Mouse (Mus musculus): ENCODE data around the gene Fbln7. TPM values are rescaled to one million over a fixed set of nuclear protein-coding genes. Genes with fewer than 3 reads are reported as not detected.

The Fbln7 gene
- polyA plus RNA-seq, 1 experiment: 1.7 TPM

DNA sequence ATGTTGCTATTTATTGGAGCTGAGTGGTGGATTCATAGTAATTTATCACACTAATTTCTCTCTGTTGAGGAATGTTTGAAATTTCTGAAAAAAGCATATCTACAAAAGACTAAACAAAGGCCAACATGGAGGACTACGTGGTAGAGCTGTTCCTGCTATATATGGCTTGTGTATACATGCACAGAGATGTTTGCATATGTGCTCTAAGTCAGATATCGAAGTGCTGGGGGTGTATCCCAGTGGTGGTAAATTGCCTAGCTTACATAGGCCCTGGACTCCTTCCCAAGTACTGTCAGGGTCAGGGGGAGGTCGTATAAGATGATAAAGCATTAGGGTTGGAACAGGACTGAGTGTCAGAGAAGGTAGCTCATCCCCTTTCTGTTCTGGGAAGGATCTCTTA lies 30.2 kb upstream of the Fbln7 start:
- peaks cover 3% of the 10 kb centered on the region for H3K4me1 ChIP-seq (ENCODE audit: control insufficient read depth, insufficient read depth, low read length)
- H3K27ac ChIP-seq (ENCODE audit: insufficient read depth, low read length): no peak overlapping the region; the same call in 1 of the 2 replicates
- no peak overlapping the region for H3K4me3 ChIP-seq (ENCODE audit: insufficient read depth, low read length)
- TF ChIP-seq POLR2A (IDR thresholded peaks at IDR 0.05; ENCODE audit: low read depth, low read length) (no peak), CTCF (IDR thresholded peaks at IDR 0.05; ENCODE audit: borderline replicate concordance, insufficient read depth, low read length) (no peak)

DNA sequence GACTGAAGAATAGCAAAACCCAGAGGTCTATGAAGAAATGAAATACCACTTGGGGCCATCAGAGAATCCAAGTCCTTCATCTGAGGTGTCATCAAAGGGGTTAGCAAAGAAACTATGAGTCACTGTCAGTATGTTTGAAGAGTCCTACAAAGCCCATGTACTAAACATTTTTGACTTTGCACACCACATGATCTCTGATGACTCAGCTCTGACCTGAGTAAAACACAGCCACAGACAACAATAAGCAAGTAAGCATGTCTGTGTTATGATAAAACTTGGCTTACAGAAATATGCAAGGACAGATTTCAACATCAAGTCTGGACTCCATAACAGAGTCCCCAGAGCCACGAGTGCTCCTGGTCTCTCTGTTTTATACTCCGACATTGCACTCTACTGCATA lies 29.7 kb upstream of the Fbln7 start:
- no peak for TF ChIP-seq POLR2A (IDR thresholded peaks at IDR 0.05; ENCODE audit: low read depth, low read length)
- no peak for TF ChIP-seq CTCF (IDR thresholded peaks at IDR 0.05; ENCODE audit: borderline replicate concordance, insufficient read depth, low read length)
- Histone ChIP-seq H3K4me1 (ENCODE audit: control insufficient read depth, insufficient read depth, low read length) (peaks cover 3% of the 10 kb centered on the region), H3K27ac (ENCODE audit: insufficient read depth, low read length) (no peak overlapping the region; the same call in 1 of the 2 replicates)

GRCm38 (mm10) chr2:128833435-128833834 lies 29.3 kb upstream of the Fbln7 start:
- TF ChIP-seq POLR2A (IDR thresholded peaks at IDR 0.05; ENCODE audit: low read depth, low read length): no peak
- no peak for TF ChIP-seq CTCF (IDR thresholded peaks at IDR 0.05; ENCODE audit: borderline replicate concordance, insufficient read depth, low read length)
- no peak overlapping the region for H3K4me3 ChIP-seq (ENCODE audit: insufficient read depth, low read length)

More for the DNA sequence above, 29.7 kb upstream of the Fbln7 start:
- H3K4me3 ChIP-seq (ENCODE audit: insufficient read depth, low read length): no peak overlapping the region

GRCm38 (mm10) chr2:128837531-128837930 lies 25.2 kb upstream of the Fbln7 start:
- Histone ChIP-seq H3K4me1 (ENCODE audit: control insufficient read depth, insufficient read depth, low read length) (peaks cover 5% of the 10 kb centered on the region), H3K27ac (ENCODE audit: insufficient read depth, low read length) (no peak overlapping the region), H3K4me3 (ENCODE audit: insufficient read depth, low read length) (no peak overlapping the region)
- TF ChIP-seq CTCF (IDR thresholded peaks at IDR 0.05; ENCODE audit: borderline replicate concordance, insufficient read depth, low read length) (no peak), POLR2A (IDR thresholded peaks at IDR 0.05; ENCODE audit: low read depth, low read length) (no peak)

More at GRCm38 (mm10) chr2:128833435-128833834, 29.3 kb upstream of the Fbln7 start:
- no peak overlapping the region for H3K27ac ChIP-seq (ENCODE audit: insufficient read depth, low read length)
- peaks cover 3% of the 10 kb centered on the region for H3K4me1 ChIP-seq (ENCODE audit: control insufficient read depth, insufficient read depth, low read length)

DNA sequence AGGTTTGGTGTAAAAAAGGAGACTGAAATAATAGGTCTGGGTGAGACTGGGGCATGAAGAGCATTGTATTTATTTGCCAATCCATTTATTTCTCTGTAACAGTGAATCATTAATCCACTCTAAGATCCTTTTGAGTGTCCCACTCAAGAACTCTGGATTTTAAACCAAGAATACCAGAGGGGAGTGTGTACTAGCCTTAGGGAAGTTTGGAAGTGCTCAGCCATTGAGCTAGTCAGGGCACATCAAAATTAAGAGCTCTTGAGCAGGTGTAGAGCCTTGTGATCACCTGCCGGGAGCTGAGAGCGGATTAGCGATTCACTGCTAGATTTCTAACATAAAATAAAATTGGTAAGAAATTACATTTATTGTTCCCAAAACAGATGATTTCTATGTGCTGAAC lies 24.2 kb upstream of the Fbln7 start:
- no peak overlapping the region for H3K27ac ChIP-seq (ENCODE audit: insufficient read depth, low read length)
- TF ChIP-seq CTCF (IDR thresholded peaks at IDR 0.05; ENCODE audit: borderline replicate concordance, insufficient read depth, low read length): no peak
- no peak for TF ChIP-seq POLR2A (IDR thresholded peaks at IDR 0.05; ENCODE audit: low read depth, low read length)
- H3K4me3 ChIP-seq (ENCODE audit: insufficient read depth, low read length): no peak overlapping the region
- H3K4me1 ChIP-seq (ENCODE audit: control insufficient read depth, insufficient read depth, low read length): peaks cover 3% of the 10 kb centered on the region; the same call in 1 of the 2 replicates

DNA sequence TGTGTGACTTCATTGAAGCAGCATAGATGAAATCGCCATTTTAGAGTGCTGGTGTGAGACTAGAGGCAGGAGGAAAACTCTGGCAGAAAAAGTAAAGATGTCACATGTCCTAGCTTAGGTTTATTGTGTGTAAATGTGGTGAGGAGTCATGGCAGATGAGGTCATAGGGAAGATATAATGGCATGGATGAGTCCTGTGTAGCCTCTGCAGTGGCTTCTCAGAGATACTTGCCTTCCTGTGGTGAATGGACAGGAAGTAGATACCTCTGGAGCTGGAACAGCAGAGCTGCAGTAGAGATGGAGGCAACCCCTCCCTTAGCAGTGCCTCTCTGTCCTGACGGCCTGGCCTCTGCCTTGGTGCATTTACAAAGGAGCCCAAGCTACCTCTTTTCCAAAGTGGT lies 23.3 kb upstream of the Fbln7 start:
- Histone ChIP-seq H3K27ac (ENCODE audit: insufficient read depth, low read length) (no peak overlapping the region), H3K4me3 (ENCODE audit: insufficient read depth, low read length) (no peak overlapping the region), H3K4me1 (ENCODE audit: control insufficient read depth, insufficient read depth, low read length) (peaks cover 3% of the 10 kb centered on the region; the same call in 1 of the 2 replicates)
- TF ChIP-seq POLR2A (IDR thresholded peaks at IDR 0.05; ENCODE audit: low read depth, low read length) (no peak), CTCF (IDR thresholded peaks at IDR 0.05; ENCODE audit: borderline replicate concordance, insufficient read depth, low read length) (no peak)

DNA sequence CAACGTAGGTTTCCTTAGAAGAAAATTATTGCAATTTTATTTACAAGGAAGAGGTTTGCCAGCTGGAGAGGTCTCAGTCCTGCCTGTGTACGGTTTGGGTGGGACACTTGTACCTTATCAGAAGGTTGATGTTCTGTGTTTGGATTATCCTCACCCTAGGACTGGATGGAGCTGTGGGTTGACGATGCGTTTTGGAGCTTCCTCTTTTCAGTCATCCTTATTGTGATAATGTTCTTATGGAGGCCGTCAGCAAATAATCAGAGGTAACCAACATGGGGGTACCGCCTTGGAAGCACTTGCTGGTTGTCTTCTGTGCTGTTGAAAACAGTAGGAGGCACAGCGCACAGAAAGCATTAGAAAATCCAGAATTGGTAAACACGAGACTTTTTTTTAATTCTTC lies 20.3 kb upstream of the Fbln7 start:
- H3K27ac ChIP-seq (ENCODE audit: insufficient read depth, low read length): no peak overlapping the region
- TF ChIP-seq POLR2A (IDR thresholded peaks at IDR 0.05; ENCODE audit: low read depth, low read length) (no peak), CTCF (IDR thresholded peaks at IDR 0.05; ENCODE audit: borderline replicate concordance, insufficient read depth, low read length) (no peak)
- peaks cover 3% of the 10 kb centered on the region; the same call in 1 of the 2 replicates for H3K4me1 ChIP-seq (ENCODE audit: control insufficient read depth, insufficient read depth, low read length)
- no peak overlapping the region for H3K4me3 ChIP-seq (ENCODE audit: insufficient read depth, low read length)

GRCm38 (mm10) chr2:128850036-128850435 lies 12.7 kb upstream of the Fbln7 start:
- H3K4me3 ChIP-seq (ENCODE audit: insufficient read depth, low read length): no peak overlapping the region
- H3K4me1 ChIP-seq (ENCODE audit: control insufficient read depth, insufficient read depth, low read length): no peaks in the 10 kb centered on the region
- H3K27ac ChIP-seq (ENCODE audit: insufficient read depth, low read length): no peak overlapping the region
- TF ChIP-seq POLR2A (IDR thresholded peaks at IDR 0.05; ENCODE audit: low read depth, low read length) (no peak), CTCF (IDR thresholded peaks at IDR 0.05; ENCODE audit: borderline replicate concordance, insufficient read depth, low read length) (no peak)

DNA sequence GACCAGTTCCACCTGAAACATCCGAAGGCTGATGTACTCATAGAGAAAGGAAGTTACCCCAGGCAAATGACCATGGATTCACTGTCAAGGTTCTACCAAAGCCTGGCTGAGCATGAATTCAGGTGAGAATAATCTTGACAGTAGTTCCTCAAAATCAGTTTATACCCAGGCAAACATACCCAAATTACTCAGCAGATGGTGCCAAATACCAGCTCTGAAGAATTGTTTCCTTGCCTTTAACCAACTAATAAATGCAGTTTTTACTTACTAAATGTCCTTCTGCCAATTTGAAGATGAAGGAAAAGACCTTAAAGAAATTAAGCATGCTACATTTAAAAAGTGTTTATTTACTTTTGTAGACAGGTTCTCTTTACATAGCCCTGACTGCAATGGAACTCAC lies 6.1 kb upstream of the Fbln7 start:
- TF ChIP-seq CTCF (IDR thresholded peaks at IDR 0.05; ENCODE audit: borderline replicate concordance, insufficient read depth, low read length) (no peak), POLR2A (IDR thresholded peaks at IDR 0.05; ENCODE audit: low read depth, low read length) (no peak)
- Histone ChIP-seq H3K27ac (ENCODE audit: insufficient read depth, low read length) (no peak overlapping the region), H3K4me1 (ENCODE audit: control insufficient read depth, insufficient read depth, low read length) (no peaks in the 10 kb centered on the region), H3K4me3 (ENCODE audit: insufficient read depth, low read length) (no peak overlapping the region)

GRCm38 (mm10) chr2:128858962-128859361 lies 3.8 kb upstream of the Fbln7 start:
- no peak overlapping the region for H3K4me3 ChIP-seq (ENCODE audit: insufficient read depth, low read length)
- no peaks in the 10 kb centered on the region for H3K4me1 ChIP-seq (ENCODE audit: control insufficient read depth, insufficient read depth, low read length)
- H3K27ac ChIP-seq (ENCODE audit: insufficient read depth, low read length): no peak overlapping the region
- TF ChIP-seq POLR2A (IDR thresholded peaks at IDR 0.05; ENCODE audit: low read depth, low read length): no peak
- no peak for TF ChIP-seq CTCF (IDR thresholded peaks at IDR 0.05; ENCODE audit: borderline replicate concordance, insufficient read depth, low read length)

GRCm38 (mm10) chr2:128859861-128860260 lies 2.9 kb upstream of the Fbln7 start:
- no peak for TF ChIP-seq POLR2A (IDR thresholded peaks at IDR 0.05; ENCODE audit: low read depth, low read length)
- no peak overlapping the region for H3K4me3 ChIP-seq (ENCODE audit: insufficient read depth, low read length)

More at GRCm38 (mm10) chr2:128859861-128860260, 2.9 kb upstream of the Fbln7 start:
- Histone ChIP-seq H3K27ac (ENCODE audit: insufficient read depth, low read length) (no peak overlapping the region), H3K4me1 (ENCODE audit: control insufficient read depth, insufficient read depth, low read length) (no peaks in the 10 kb centered on the region)
